Mouse (Mus musculus) layer of hippocampus, postnatal 36 days (tissue): ENCODE measurements around the gene Tmem259. TPM values are rescaled to one million over a fixed set of nuclear protein-coding genes. Genes with fewer than 3 reads are reported as not detected.
"Not testable (repeated sequence)": the region's sequence is repeated elsewhere in the genome, so short reads cannot be mapped to it uniquely, and the experiment has no call there.

Source experiments
- DNase-seq, 2 experiments: peaks; one replicate each; pipeline ENCODE4 v3.0.0; 2022
- total RNA-seq, 2 experiments: library from RNA; stranded (reverse); gene quantifications; 2 replicates each; pipeline ENCODE4 v1.2.3; 2021

Tmem259 gene
- total RNA-seq, 2 experiments from 2014 or later, result 117 to 124 TPM

DNA sequence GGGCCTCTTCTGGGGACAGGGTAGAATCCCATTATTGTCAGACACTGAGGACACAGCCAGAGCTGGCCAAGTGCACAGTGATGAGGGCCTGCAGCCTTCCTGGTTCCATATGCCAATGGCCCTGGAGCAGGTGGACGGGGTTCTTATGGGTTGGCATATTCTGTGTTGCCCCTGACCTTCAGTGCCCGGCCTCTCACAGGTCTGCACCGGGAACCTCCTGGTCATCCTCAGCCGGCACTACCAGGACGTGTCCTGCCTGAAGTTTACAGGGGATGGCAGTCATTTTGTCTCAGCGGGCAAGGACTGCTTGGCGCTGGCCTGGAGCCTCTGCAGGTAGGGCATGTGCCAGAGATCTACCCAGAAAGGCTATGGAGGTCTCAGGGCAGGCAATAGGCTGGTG is 19.4 kb downstream of the Tmem259 start:
- DNase-seq, result no peak

DNA sequence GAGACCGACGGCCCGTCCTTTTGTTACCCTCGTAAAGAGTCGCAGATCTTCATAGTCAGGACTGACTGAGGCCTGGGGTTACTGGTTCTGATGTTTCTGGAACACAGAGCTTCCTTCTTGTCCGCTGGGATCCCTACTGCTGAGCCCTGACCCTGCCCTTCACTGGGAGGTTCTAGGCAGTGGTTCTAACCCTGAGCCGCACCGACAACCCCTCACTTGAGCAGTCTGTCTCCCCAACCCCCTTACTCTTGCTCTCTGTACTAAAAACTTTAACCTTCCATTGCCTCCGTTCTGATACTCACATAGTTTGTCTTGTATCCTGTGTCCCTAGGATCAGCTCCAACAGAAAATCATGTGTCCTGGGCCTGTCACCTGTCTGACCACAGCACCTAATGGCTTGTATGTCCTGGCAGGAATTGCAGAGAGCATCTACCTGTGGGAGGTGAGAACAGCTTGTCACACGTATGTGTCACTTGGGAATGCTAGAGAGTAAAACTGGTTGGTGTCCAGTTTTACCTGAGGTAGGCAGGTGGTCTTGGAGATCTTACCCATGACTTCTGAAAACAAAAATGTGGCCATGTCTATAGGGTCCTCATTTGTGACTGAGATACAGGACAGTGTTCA is 23.3 kb downstream of the Tmem259 start:
- no peak for DNase-seq

DNA sequence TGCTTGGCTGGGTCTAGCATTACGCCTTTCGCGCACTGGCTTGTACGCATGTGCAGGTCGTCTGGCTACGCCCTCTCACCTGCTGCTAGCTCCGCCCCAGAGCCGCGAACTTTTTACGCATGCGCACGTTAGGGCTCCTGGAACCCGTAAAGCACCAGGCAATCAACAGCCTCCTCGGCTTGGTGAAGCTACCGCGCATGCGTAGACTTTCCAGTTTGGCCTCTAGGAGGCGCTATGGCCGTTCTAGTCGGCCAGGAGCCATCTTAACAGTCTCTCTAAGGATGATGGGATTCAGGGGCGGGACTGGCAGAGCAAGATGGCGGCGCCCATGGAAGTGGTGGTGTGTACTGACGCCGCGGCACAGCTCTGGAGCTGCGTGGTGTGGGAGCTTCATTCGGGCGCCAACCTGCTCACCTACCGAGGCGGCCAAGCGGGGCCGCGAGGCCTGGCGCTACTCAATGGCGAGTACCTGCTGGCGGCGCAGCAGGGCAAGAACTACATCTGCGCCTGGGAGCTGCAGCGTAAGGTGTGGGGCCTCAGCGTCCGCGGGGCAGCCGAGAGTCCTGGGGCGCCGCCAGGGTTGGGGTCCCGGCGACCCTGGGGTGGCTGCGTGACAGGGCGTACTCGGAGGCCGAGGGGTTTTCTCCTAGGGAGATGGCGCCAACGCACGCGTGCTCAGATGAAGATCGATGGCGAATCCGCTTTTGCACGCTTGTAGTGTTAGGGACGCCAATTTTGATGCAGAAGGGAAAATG is 24.1 kb downstream of the Tmem259 start, which contains the start of gene Wdr18:
Wdr18 (plus strand) TSS at position 306 of the 755 bp plus-strand sequence.
- peak; percentile 100 for DNase-seq

DNA sequence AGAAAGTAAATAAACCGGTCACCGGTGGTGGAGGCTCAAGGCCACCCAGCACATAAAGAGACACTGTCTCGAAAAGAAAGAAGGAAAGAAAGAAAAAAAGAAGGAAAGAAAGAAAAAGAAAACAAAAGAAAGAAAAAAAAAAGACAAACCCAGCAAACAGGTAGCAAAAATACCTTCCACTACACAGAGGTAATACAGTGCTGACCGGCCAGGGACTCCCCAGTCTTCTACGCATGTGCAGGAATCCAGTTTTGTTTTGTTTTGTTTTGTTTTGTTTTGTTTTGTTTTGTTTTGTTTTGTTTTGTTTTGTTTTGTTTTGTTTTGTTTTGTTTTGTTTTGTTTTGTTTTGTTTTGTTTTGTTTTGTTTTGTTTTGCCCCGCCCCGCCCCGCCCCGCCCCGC is 24.7 kb downstream of the Tmem259 start:
- not testable (repeated sequence) for DNase-seq

DNA sequence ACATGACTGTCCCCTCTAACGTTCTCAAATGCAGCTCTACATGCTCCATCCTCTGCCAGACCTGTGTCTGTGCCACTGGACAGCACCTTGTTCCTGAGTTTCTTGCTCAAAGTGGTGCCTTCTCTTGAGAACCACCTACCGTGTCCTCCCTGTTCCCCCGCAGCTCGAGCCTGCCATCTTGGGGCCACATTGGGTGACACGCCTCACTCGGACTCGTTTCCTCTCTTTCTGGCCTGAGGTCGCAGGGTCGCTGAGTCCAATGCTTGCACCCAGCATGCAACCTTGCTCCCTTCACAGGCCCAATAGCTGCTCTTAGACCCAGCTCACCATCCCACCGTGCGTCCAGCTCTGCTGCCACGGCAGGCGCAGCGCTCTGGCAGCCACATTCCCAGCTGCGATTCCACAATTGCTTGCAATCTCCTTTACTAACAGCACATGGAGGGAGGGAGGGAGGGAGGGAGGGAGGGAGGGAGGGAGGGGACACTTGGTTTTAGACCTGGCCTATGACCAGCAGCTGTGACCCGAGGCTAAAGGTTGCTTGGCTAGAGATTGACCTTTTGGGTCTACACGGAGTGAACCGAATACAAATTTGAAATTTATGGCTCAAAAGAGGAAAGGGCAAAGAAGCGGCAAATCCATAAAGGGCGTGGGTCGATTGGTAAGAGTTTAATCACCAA is 25.9 kb downstream of the Tmem259 start:
- DNase-seq, result peak; percentile 68 to 69

DNA sequence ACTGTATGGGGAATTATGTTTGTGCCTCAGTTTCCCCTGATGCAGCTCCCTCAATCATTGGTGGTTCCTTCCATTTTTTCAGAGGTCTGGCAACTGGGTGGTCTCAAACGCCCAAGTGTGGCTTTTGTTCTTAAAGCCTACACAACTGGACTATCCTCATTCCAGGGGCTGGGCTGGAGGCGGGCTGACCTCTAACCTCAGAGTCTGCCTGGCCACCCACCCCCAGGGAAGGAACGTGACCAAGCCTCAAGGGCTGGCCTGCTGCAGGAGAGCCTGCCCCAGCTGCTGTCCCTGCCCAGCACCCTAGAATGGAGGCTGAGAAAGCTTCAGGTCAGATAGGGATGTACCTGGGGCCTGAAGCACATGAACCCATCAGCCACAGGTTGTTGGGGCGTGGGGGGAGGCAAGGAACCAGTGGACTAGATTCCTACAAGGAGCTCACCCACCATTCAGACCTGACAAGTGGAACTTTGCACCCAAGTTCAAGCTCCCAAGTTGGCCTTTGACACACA is 27.4 kb downstream of the Tmem259 start:
- DNase-seq, result no peak

DNA sequence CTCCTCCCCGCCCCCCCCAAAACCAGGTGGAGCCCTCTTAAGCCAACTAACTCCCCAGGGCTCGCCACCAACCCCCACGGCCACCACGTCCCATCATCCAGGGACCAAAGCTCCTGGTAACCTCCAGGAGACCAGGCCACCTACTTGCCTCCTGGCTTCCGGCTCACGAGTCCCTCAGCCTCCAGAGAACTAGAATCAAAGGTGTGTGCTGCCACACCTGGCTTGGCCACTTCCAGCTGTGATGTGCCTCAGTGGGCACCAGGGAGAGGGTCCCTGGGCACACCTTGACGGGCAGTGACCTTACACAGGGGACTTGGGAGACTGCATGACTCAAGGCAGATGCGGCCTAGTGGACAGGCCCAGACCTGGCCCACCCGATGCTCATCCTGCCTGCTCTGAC is 28.4 kb downstream of the Tmem259 start:
- DNase-seq, result no peak

DNA sequence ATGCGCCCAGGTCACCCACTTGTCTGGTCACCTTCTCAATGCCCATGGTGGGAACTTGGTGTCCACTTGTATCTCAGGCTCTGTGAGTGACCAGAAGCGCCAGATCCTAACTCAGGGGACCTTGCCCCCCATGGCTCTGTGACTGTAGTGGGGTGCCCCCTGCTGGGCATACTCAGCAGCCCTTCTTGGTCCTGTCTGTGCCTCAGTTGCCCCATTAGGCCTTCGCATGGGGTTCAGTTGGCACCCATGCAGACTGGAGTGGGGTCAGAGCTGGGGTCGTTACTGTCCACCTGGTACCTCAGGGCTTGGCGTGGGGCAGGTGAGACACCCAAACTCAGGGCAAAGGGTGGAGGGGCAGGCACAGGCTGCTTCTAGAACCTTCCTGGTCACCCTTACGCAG is 30.2 kb downstream of the Tmem259 start:
- no peak for DNase-seq

DNA sequence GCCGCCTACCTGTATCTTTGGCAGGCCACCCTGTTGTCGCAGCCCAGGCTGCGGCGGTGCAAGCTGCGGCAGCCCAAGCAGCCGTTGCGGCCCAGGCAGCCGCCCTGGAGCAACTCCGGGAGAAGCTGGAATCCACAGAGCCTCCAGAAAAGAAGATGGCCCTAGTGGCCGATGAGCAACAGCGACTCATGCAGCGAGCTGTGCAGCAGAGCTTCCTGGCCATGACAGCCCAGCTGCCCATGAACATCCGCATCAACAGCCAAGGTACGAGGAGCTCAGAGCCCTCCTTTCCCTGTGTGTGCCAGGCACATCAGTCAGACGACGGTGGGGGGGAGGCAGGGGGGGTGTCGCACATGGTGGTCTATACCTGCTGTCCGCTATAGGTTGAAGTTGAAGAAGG is 33.5 kb downstream of the Tmem259 start:
- no peak for DNase-seq

DNA sequence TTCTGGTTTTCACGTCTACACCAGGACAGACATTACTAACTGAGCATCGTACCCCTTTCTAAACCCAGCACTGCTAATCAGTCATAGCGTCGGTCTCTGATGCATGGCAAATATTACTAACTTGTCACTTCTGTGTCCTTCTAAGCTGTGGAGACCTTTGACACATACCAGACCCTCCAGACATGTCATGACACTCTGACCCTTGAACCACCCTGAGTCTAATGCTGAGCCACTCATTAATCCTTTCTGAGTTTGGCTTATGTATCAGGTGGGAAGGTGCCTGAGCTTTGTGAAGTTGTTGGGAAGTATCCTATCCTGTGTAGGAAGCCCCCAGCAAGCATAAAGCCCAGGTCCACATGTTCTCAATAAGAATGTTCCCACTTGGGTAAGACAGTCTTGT is 34.3 kb downstream of the Tmem259 start:
- DNase-seq, result no peak

DNA sequence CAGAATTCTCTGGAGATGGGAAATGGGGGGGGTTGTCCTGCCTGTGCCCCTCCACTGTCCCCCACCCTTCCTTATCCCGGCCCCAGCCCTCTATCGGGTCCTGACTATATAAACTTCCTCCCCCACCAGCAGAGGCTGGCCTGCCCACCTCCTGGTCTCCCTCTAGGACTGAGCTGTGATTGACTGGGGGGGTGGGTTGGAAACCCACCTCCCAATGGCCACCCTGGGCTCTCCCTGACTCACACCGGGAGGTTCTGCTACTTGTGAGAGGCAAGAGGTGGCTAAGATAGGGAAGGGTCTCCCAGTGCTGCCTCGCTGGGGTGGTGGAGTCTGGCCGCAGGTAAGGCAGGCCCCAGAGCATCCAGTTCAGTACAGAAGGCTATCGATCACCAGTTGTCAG is 36.6 kb downstream of the Tmem259 start:
- no peak for DNase-seq

DNA sequence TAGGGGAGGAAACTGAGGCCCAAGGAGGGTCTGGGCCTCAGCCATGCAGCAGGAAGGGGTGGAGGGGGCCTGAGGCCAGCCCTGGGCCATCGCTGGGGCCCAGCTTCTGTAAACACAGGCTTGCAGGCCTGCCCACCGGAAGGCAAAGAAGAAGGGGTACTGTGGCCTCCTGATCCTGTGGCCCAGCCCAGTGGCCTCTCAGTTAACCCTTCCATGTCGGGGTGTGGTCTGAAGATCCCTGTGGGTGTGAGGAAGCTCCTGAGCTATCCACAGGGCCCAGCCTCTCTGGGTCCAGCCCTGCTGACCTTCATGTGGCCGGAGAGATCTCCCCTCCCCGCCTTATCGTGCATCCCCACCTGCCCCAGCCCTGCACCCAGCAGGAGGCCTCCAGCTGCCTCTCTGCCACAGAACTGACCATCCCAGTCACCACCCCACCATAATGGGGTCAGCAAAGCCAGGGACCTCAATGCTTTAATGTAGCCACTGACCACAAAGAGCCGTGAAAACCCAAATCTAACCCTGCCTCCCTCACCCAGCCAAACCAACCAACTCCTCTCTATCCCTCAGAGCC is 37.3 kb downstream of the Tmem259 start:
- DNase-seq, result no peak

DNA sequence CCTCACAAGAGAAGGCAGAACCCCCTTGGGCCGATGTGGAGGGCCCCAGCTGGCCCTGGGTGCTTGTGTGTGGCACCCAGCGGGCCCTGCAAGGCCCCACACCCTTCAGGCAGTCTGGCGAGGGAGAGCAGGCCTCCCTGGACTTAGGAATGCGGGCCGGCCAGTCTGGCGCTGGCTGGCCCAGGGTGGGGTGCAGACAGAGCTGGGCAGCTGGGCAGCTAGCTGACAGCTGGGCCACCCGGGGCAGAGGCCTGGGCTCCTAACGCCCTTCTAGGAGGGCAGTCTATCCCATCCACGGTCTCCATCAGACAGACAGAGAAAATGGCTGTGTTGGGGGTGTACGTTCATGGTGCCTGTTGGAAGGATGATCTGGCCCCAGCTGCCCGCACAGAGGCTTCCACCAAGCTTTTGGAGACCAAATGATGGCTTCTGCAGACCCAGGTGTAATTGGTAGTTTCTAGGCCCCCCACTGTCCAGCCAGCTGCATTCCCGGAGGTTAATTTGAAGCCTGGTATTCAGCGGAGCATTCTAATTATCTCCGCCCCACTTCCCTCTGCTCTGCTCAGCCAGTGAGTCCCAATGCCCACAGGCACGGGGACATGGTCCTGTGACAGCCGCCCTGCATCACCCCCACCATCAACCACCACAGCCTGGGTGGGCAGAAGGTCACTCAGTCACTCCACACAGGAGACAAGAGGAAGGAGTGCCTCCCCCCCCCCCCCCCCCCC is 38.5 kb downstream of the Tmem259 start:
- no peak for DNase-seq

DNA sequence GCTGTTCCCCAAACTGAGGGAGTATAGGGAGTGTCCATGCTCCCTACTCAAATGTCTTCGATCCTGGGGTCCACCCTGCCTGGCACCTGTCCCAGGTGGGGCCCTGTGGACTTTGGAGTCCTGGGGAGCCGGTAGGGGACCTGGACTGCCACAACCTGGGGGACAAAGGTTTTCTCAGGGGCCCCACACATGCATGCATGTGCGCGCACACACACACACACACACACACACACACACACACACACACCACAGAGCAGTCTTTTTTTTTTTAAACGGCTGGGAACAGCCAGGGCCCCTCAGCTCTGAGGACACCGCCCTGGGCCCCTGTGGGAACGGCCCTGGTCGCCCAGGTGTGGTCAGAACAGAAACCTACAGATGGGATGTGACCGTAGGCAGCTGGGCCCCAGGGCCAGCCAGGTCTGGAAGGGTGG is 40.6 kb downstream of the Tmem259 start:
- no peak for DNase-seq

DNA sequence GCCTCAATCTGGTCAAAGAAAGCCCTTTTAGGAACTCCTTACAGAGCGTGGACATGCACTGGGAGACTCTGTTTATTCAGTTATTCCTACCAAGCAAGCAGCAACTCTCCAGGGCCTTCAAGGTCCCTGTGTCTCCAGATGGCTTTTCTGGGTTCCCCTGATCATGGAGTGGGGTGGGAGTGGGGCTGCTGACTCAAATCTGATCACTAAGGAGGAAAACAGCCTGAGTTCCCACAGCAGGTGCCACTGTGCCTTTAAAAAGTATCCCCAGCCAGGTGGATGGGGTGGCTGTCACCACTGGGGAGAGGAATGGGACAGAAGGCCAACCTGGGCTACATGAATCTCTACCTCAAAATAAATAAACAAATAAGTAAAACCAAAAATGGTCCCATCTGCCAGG is 41.1 kb downstream of the Tmem259 start:
- DNase-seq, result no peak

DNA sequence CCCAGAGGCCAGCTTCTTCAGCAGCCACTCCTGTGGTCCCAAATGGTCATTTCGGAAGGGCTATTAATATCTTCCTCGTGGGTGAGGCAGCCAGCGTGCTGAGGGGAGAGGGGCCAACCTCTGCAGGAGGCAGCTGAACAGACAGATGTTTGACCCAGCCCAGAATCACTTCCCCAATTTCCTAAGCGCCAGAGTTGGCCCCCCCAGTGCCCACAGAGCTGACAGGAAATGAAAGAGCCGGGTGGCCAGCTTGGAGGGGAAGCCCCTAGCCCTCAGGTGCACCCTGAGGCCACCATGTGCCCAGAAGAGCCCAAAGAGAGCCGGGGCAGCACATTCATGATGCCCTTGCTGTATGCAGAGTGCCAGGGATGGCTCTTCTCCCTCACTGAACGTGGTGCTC is 43.4 kb downstream of the Tmem259 start:
- no peak for DNase-seq

DNA sequence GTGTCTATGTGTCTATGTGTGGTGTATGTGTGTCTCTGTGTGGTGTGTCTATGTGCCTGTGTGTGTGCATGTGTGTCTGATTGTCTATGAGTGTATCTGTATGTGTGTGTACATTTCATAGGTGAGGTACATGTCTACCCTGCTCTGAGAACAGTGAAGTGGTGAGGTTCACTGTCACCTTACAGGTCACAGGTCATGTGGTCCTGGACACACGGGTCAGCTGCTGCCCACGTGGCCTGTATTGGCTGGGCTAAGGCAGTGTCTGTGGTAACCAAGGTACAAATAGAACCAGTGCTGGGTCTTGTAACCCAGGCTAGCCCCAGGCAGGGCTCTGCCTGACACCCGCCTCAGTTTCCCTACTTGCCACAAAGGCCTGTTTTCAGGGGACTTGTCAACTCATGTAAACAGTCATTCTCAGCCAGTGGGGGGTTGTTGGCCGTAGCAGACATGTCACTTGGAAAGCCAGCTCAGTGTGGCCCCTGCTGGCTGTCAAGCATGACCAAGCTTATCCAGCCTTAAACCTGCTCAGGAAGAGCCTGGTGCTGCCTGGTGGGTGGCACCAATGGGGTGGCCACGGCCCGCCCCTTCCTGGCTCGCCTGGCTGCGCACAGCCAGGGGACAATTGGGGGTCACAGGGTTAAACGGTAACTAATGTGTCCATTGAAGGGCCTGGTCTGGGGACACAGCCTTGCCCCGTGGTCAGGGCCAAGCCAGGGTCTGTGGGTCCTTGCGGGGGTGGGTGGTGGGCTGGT is 46.2 kb downstream of the Tmem259 start:
- no peak for DNase-seq

DNA sequence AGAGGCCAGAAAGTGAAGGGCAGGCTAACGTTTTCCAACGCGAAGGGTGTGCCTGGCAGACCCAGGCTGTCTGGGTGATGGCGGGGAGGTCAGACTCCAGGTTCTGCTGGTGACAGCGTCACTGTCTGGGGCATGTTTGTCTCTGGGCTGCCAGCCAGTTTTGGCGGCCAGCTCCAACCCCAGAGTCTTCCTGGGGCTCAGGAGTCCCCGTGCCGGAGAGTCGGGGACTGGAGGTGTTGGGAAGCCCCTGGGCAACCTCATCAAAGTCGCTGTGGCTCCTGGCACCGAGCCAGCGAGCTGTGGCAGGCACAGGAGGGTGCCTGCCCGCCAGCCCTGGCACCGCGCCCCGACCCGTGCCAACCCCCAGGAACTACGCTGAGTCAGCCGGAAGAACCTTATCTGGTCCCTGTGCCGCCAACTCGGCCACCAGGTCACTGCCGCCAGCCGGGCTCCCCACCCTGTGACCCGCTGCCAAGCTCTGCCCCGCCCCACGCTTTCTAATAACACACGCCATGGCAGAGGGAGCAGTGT is 47.2 kb downstream of the Tmem259 start:
- no peak for DNase-seq

DNA sequence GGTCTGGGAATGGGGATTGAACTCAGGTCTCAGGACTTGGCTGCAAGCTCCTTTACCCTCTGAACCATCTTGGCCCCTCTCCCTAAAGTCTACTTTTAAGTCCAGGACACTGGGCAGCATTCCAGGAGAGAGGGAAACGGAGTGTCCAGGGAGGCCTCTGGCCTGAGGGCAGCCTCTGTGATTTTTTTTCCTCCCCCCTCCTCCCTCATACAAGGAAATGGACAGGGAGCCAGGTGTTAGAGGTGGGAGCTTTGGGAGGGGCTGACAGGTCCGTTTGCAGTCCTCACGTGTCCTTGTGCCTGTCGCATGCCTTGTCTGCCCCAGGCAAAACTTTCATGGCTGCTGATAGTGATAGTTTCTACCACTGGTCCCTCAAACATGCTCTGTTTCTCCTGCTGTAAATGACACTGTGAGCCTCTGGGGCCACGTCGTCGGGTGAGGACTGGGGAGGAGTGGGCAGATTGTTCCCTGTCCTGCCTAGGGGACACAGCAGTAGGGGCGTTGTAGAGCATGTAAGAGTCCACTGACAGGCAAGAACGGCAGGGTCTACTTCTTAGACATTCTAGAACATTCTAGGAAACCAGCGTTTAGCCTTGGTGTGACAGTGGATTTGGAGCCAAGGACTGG is 47.7 kb downstream of the Tmem259 start:
- no peak for DNase-seq

DNA sequence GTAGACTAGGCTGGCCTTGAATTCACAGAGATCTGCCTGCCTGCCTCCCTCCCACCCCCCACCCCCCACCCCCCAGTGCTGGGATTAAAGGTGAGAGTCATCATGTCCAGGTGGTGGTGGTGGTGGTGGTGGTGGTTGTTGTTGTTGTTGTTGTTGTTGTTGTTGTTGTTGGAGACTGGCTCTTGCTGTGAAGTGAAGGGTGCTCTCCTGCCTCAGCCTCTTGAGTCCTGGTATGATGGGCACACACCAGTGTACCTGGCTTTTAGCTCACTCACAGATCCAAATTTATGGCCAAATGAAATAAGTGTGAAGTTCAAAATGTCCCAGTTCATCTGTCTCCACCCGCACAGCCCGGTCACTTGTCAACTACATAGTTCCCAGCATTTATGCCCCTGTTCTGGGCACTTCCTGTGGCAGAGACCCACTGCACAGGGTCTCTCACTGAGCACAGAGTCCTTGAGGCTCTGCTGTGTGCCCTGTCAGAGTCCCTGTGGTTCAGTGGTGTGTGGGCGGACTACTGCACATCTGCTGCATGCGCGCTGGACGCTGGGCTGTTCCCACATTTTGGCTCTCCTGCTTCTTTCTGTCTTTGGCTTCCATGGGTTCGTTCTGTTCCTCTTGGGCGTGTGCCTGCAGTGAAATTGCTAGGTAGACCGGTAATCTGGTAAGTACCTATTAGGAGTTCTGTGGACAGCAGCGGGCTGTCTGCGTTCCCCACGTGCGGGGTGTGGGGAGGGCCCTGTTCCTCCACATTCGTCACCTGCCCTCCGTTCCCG is 49.1 kb downstream of the Tmem259 start:
- no peak for DNase-seq
